Mouse (Mus musculus) cerebellum, adult 2 months (tissue): ENCODE measurements around the gene Arid5b.
A peak's percentile ranks its signal among the peaks of the same experiment; 100 is the strongest.

Experiments
- CTCF ChIP-seq: fragments of 200-500 bp; IDR thresholded peaks from 2 replicates; pipeline ENCODE4 v1.5.1; 2011; ENCODE audit warnings: low read depth, mild to moderate bottlenecking, control low read depth, low read length, moderate library complexity, borderline replicate concordance; ENCODE audit not compliant: insufficient read depth
- POLR2A ChIP-seq: fragments of 200-500 bp; IDR thresholded peaks from 2 replicates; pipeline ENCODE4 v1.6.1; 2011; ENCODE audit warnings: low read length, control low read depth, borderline replicate concordance; ENCODE audit not compliant: insufficient read depth

GRCm38 (mm10) chr10:68276976-68277441 is 1.5 kb downstream of the Arid5b start:
- TF ChIP-seq POLR2A (0 out of 2 replicates have a peak, but pooled peaks have one; percentile 9), CTCF (no peak)
